Mouse (Mus musculus): ENCODE measurements around the gene Crhbp.

The Crhbp gene

GRCm38 (mm10) chr13:95444824-95445223 is at the start of gene Crhbp:
Crhbp (minus strand) TSS chr13:95444924.
- no peak for DNase-seq (ENCODE audit: low spot score)

GRCm38 (mm10) chr13:95493296-95493695 is 48.6 kb upstream of the Crhbp start:
- DNase-seq (ENCODE audit: low spot score): no peak

GRCm38 (mm10) chr13:95491327-95491726 is 46.6 kb upstream of the Crhbp start:
- DNase-seq (ENCODE audit: low spot score): no peak

- DNase-seq (ENCODE audit: low spot score): no peak
Observed at GRCm38 (mm10) chr13:95484664-95485063, 39.9 kb upstream of the Crhbp start.

GRCm38 (mm10) chr13:95481428-95481827 is 36.7 kb upstream of the Crhbp start:
- peak; percentile 49 for DNase-seq (ENCODE audit: low spot score)

GRCm38 (mm10) chr13:95478671-95479413 is 34.1 kb upstream of the Crhbp start, which contains the start of gene S100z:
S100z (minus strand) TSS chr13:95478721.
- peak; percentile 21 for DNase-seq (ENCODE audit: low spot score)

- DNase-seq (ENCODE audit: low spot score): no peak
Observed at GRCm38 (mm10) chr13:95477173-95477572, 32.4 kb upstream of the Crhbp start.

- no peak for DNase-seq (ENCODE audit: low spot score)
Observed at GRCm38 (mm10) chr13:95475124-95475523, 30.4 kb upstream of the Crhbp start.

- no peak for DNase-seq (ENCODE audit: low spot score)
Observed at GRCm38 (mm10) chr13:95474294-95474693, 29.6 kb upstream of the Crhbp start.

GRCm38 (mm10) chr13:95470970-95471369 is 26.2 kb upstream of the Crhbp start:
- DNase-seq (ENCODE audit: low spot score): no peak

GRCm38 (mm10) chr13:95451529-95451928 is 6.8 kb upstream of the Crhbp start:
- DNase-seq (ENCODE audit: low spot score): no peak

- DNase-seq (ENCODE audit: low spot score): no peak
Observed at GRCm38 (mm10) chr13:95450636-95451210, 6.0 kb upstream of the Crhbp start.

GRCm38 (mm10) chr13:95449730-95450129 is 5.0 kb upstream of the Crhbp start:
- DNase-seq (ENCODE audit: low spot score): no peak

- no peak for DNase-seq (ENCODE audit: low spot score)
Observed at GRCm38 (mm10) chr13:95444291-95444690, 433 bp downstream of the Crhbp start.

- DNase-seq (ENCODE audit: low spot score): no peak
Observed at GRCm38 (mm10) chr13:95443376-95444233, 1.1 kb downstream of the Crhbp start.

- no peak for DNase-seq (ENCODE audit: low spot score)
Observed at GRCm38 (mm10) chr13:95442901-95443300, 1.8 kb downstream of the Crhbp start.

GRCm38 (mm10) chr13:95439569-95439968 is 5.2 kb downstream of the Crhbp start:
- DNase-seq (ENCODE audit: low spot score): no peak

- no peak for DNase-seq (ENCODE audit: low spot score)
Observed at GRCm38 (mm10) chr13:95431760-95432159, 13.0 kb downstream of the Crhbp start.

GRCm38 (mm10) chr13:95427499-95427898 is 17.2 kb downstream of the Crhbp start:
- no peak for DNase-seq (ENCODE audit: low spot score)

GRCm38 (mm10) chr13:95426421-95426820 is 18.3 kb downstream of the Crhbp start:
- peak; percentile 64 for DNase-seq (ENCODE audit: low spot score)

- DNase-seq (ENCODE audit: low spot score): no peak
Observed at GRCm38 (mm10) chr13:95425484-95425883, 19.2 kb downstream of the Crhbp start.

GRCm38 (mm10) chr13:95424932-95425331 is 19.8 kb downstream of the Crhbp start:
- DNase-seq (ENCODE audit: low spot score): no peak

All from testis, postnatal 14 days (tissue).